Mouse (Mus musculus) limb, embryonic 15.5 days (tissue): Measurements from ENCODE around the gene Whamm. TPM values are rescaled to one million over a fixed set of nuclear protein-coding genes. Genes with fewer than 3 reads are reported as not detected.
A peak's percentile ranks its signal among the peaks of the same experiment; 100 is the strongest.

Experiments
- microRNA counts: library from miRNA; unstranded; fragments of <30 nt; microRNA quantifications from one replicate; lab custom pipeline; 2016
- polyA plus RNA-seq: library from polyadenylated mRNA; unstranded; fragments of >200 nt; fragmentation: Nextera tagmentation; extraction: Ambion mirVana; gene quantifications from 2 replicates; pipeline ENCODE4 v1.2.1, GENCODE M21; 2015

The Whamm gene
- polyA plus RNA-seq, 1 experiment from 2014 or later = 4.6 TPM

MicroRNA genes within 50 kb of the gene (microRNA counts, 519-probe panel; counts per million panel counts)
- microRNA mmu-miR-1839-3p (lab: Ali Mortazavi, UCI) (2,254 counts per million, percentile 43 among the panel's probes with 10 or more counts), microRNA mmu-miR-1839-5p (lab: Ali Mortazavi, UCI) (2,869 counts per million, percentile 64 among the panel's probes with 10 or more counts)

Other genes starting within 250 kb of the Whamm start
- gene Rps17, start 226.0 kb upstream of the Whamm start, polyA plus RNA-seq = 1,077 and 1,280 TPM in 2 replicates
- gene Cpeb1, start 115.8 kb upstream of the Whamm start, polyA plus RNA-seq = 0.56 and 0.68 TPM in 2 replicates
- 0.24 TPM in 2 replicates for gene Ap3b2, start 77.3 kb upstream of the Whamm start, polyA plus RNA-seq
- not detected in 2 replicates for gene BC048679, start 73.0 kb upstream of the Whamm start, polyA plus RNA-seq
- 1.7 and 6.6 TPM in 2 replicates for gene Fsd2, start 4.3 kb upstream of the Whamm start, polyA plus RNA-seq
- 20.7 and 20.8 TPM in 2 replicates for gene Homer2, start 136.3 kb downstream of the Whamm start, polyA plus RNA-seq
- gene Ramac, start 191.7 kb downstream of the Whamm start, polyA plus RNA-seq = 103 and 112 TPM in 2 replicates
- gene 3110040N11Rik, start 218.2 kb downstream of the Whamm start, polyA plus RNA-seq = 57.0 and 64.8 TPM in 2 replicates